Mouse (Mus musculus): Measurements from ENCODE around the gene Pip4k2c.

GRCm38 (mm10) chr10:127187371-127188078 lies 23.9 kb downstream of the Pip4k2c start:
- TF ChIP-seq CTCF (IDR thresholded peaks at IDR 0.05; ENCODE audit: extremely low read depth, insufficient read length, insufficient replicate concordance, low read depth, low read length) (no peak), POLR2A (IDR thresholded peaks at IDR 0.05; ENCODE audit: low read depth, low read length) (no peak)

All from small intestine, adult 2 months (tissue).